Mouse (Mus musculus): ENCODE data around the gene Sema4b. TPM values are rescaled to one million over a fixed set of nuclear protein-coding genes. Genes with fewer than 3 reads are reported as not detected.

Gene Sema4b
- polyA plus RNA-seq, 1 experiment from 2014 or later: 12.9 TPM

- no peaks in the 10 kb centered on the region for H3K36me3 ChIP-seq (ENCODE audit: control insufficient read depth, insufficient read depth, low read length)
- no peak for ATAC-seq (replicated peaks; ENCODE audit: low FRiP score)
- no peak overlapping the region for H3K27ac ChIP-seq (ENCODE audit: low read depth, low read length)
- H3K4me3 ChIP-seq (ENCODE audit: low read depth, low read length): no peak overlapping the region
- DNase-seq (ENCODE audit: low spot score): no peak
- no peak overlapping the region for H3K4me2 ChIP-seq
- peaks cover 5% of the 10 kb centered on the region for H3K4me1 ChIP-seq (replicated peaks; ENCODE audit: control insufficient read depth, insufficient read depth, low read length)
- no peak overlapping the region for H3K9ac ChIP-seq (ENCODE audit: low read depth, low read length)
- H3K27me3 ChIP-seq (replicated peaks; ENCODE audit: control insufficient read depth, insufficient read depth, low read length): no peaks in the 10 kb centered on the region
- no peaks in the 10 kb centered on the region for H3K9me3 ChIP-seq (ENCODE audit: control insufficient read depth, low read length)
- WGBS: 82% methylated on average over 7 of the region's 7 CpGs
These were observed 65.8 kb downstream of the Sema4b start for GRCm38 (mm10) chr7:80252437-80252836.

GRCm38 (mm10) chr7:80252886-80253285 lies 66.2 kb downstream of the Sema4b start:
- H3K4me1 ChIP-seq (replicated peaks; ENCODE audit: control insufficient read depth, insufficient read depth, low read length): peaks cover 5% of the 10 kb centered on the region
- H3K9me3 ChIP-seq (ENCODE audit: control insufficient read depth, low read length): no peaks in the 10 kb centered on the region
- H3K4me3 ChIP-seq (ENCODE audit: low read depth, low read length): no peak overlapping the region
- H3K4me2 ChIP-seq: no peak overlapping the region
- H3K27ac ChIP-seq (ENCODE audit: low read depth, low read length): no peak overlapping the region
- 56% methylated on average over 11 of the region's 11 CpGs for WGBS
- DNase-seq (ENCODE audit: low spot score): no peak
- no peak for ATAC-seq (replicated peaks; ENCODE audit: low FRiP score)
- no peaks in the 10 kb centered on the region for H3K27me3 ChIP-seq (replicated peaks; ENCODE audit: control insufficient read depth, insufficient read depth, low read length)
- no peak overlapping the region for H3K9ac ChIP-seq (ENCODE audit: low read depth, low read length)
- H3K36me3 ChIP-seq (ENCODE audit: control insufficient read depth, insufficient read depth, low read length): no peaks in the 10 kb centered on the region

- H3K36me3 ChIP-seq (ENCODE audit: control insufficient read depth, insufficient read depth, low read length): no peaks in the 10 kb centered on the region
- no peaks in the 10 kb centered on the region for H3K9me3 ChIP-seq (ENCODE audit: control insufficient read depth, low read length)
- H3K4me2 ChIP-seq: no peak overlapping the region
- H3K9ac ChIP-seq (ENCODE audit: low read depth, low read length): no peak overlapping the region
- H3K27ac ChIP-seq (ENCODE audit: low read depth, low read length): no peak overlapping the region
- peaks cover 10% of the 10 kb centered on the region for H3K4me1 ChIP-seq (replicated peaks; ENCODE audit: control insufficient read depth, insufficient read depth, low read length)
- H3K27me3 ChIP-seq (replicated peaks; ENCODE audit: control insufficient read depth, insufficient read depth, low read length): 0 out of 2 replicates have a peak, but pooled peaks cover 3% of the 10 kb centered on the region
- DNase-seq (ENCODE audit: low spot score): no peak
- no peak overlapping the region for H3K4me3 ChIP-seq (ENCODE audit: low read depth, low read length)
- 56% methylated on average over 2 of the region's 2 CpGs for WGBS
- no peak for ATAC-seq (replicated peaks; ENCODE audit: low FRiP score)
These were observed 69.3 kb downstream of the Sema4b start for GRCm38 (mm10) chr7:80255981-80256380.

GRCm38 (mm10) chr7:80257706-80258105 lies 71.1 kb downstream of the Sema4b start:
- peaks cover 16% of the 10 kb centered on the region for H3K4me1 ChIP-seq (replicated peaks; ENCODE audit: control insufficient read depth, insufficient read depth, low read length)
- H3K27ac ChIP-seq (ENCODE audit: low read depth, low read length): no peak overlapping the region
- H3K9me3 ChIP-seq (ENCODE audit: control insufficient read depth, low read length): no peaks in the 10 kb centered on the region
- H3K9ac ChIP-seq (ENCODE audit: low read depth, low read length): no peak overlapping the region
- WGBS: 53% methylated on average over 2 of the region's 2 CpGs
- DNase-seq (ENCODE audit: low spot score): no peak
- ATAC-seq (replicated peaks; ENCODE audit: low FRiP score): no peak
- H3K36me3 ChIP-seq (ENCODE audit: control insufficient read depth, insufficient read depth, low read length): no peaks in the 10 kb centered on the region
- 0 out of 2 replicates have a peak, but pooled peaks cover 3% of the 10 kb centered on the region for H3K27me3 ChIP-seq (replicated peaks; ENCODE audit: control insufficient read depth, insufficient read depth, low read length)
- H3K4me3 ChIP-seq (ENCODE audit: low read depth, low read length): no peak overlapping the region
- H3K4me2 ChIP-seq: no peak overlapping the region

GRCm38 (mm10) chr7:80260625-80261371 lies 74.2 kb downstream of the Sema4b start, which contains the start of gene Ngrn:
TSS of gene Ngrn (plus strand) at chr7:80261215.
- Histone ChIP-seq H3K4me1 (replicated peaks; ENCODE audit: control insufficient read depth, insufficient read depth, low read length) (peaks cover 11% of the 10 kb centered on the region), H3K9me3 (ENCODE audit: control insufficient read depth, low read length) (no peaks in the 10 kb centered on the region), H3K27ac (ENCODE audit: low read depth, low read length) (peak within 1 kb of the TSS; percentile 82), H3K36me3 (ENCODE audit: control insufficient read depth, insufficient read depth, low read length) (peaks cover 11% of the 10 kb centered on the region), H3K9ac (ENCODE audit: low read depth, low read length) (peak within 1 kb of the TSS; percentile 91), H3K4me3 (ENCODE audit: low read depth, low read length) (peak within 1 kb of the TSS; percentile 91), H3K27me3 (replicated peaks; ENCODE audit: control insufficient read depth, insufficient read depth, low read length) (0 out of 2 replicates have a peak, but pooled peaks cover 3% of the 10 kb centered on the region), H3K4me2 (peak within 1 kb of the TSS; percentile 83)
- peak; percentile 89 for ATAC-seq (replicated peaks; ENCODE audit: low FRiP score)
- DNase-seq (ENCODE audit: low spot score): peak; percentile 84
- WGBS: 22% methylated on average over 40 of the region's 40 CpGs

- Histone ChIP-seq H3K4me3 (ENCODE audit: low read depth, low read length) (peak overlapping the region; percentile 91), H3K4me1 (replicated peaks; ENCODE audit: control insufficient read depth, insufficient read depth, low read length) (peaks cover 11% of the 10 kb centered on the region), H3K27me3 (replicated peaks; ENCODE audit: control insufficient read depth, insufficient read depth, low read length) (0 out of 2 replicates have a peak, but pooled peaks cover 3% of the 10 kb centered on the region), H3K9ac (ENCODE audit: low read depth, low read length) (peak overlapping the region; percentile 91), H3K9me3 (ENCODE audit: control insufficient read depth, low read length) (no peaks in the 10 kb centered on the region), H3K27ac (ENCODE audit: low read depth, low read length) (peak overlapping the region; percentile 82), H3K4me2 (peak overlapping the region; percentile 83), H3K36me3 (ENCODE audit: control insufficient read depth, insufficient read depth, low read length) (peaks cover 14% of the 10 kb centered on the region)
- DNase-seq (ENCODE audit: low spot score) (no peak), ATAC-seq (replicated peaks; ENCODE audit: low FRiP score) (peak; percentile 75)
- 1% methylated on average over 32 of the region's 32 CpGs for WGBS
These were observed 74.8 kb downstream of the Sema4b start for GRCm38 (mm10) chr7:80261372-80261990.

- Histone ChIP-seq H3K27me3 (replicated peaks; ENCODE audit: control insufficient read depth, insufficient read depth, low read length) (no peaks in the 10 kb centered on the region), H3K27ac (ENCODE audit: low read depth, low read length) (no peak overlapping the region), H3K4me1 (replicated peaks; ENCODE audit: control insufficient read depth, insufficient read depth, low read length) (peaks cover 18% of the 10 kb centered on the region), H3K9me3 (ENCODE audit: control insufficient read depth, low read length) (no peaks in the 10 kb centered on the region), H3K4me3 (ENCODE audit: low read depth, low read length) (no peak overlapping the region), H3K9ac (ENCODE audit: low read depth, low read length) (no peak overlapping the region), H3K36me3 (ENCODE audit: control insufficient read depth, insufficient read depth, low read length) (peaks cover 17% of the 10 kb centered on the region), H3K4me2 (no peak overlapping the region)
- 95% methylated on average over 12 of the region's 12 CpGs for WGBS
- ATAC-seq (replicated peaks; ENCODE audit: low FRiP score): no peak
- DNase-seq (ENCODE audit: low spot score): no peak
These were observed 78.0 kb downstream of the Sema4b start for GRCm38 (mm10) chr7:80264606-80265005.

GRCm38 (mm10) chr7:80267764-80268163 lies 81.1 kb downstream of the Sema4b start:
- 71% methylated on average over 1 of the region's 1 CpGs for WGBS
- Histone ChIP-seq H3K4me1 (replicated peaks; ENCODE audit: control insufficient read depth, insufficient read depth, low read length) (peaks cover 12% of the 10 kb centered on the region), H3K4me2 (no peak overlapping the region), H3K9ac (ENCODE audit: low read depth, low read length) (no peak overlapping the region), H3K4me3 (ENCODE audit: low read depth, low read length) (no peak overlapping the region), H3K36me3 (ENCODE audit: control insufficient read depth, insufficient read depth, low read length) (peaks cover 20% of the 10 kb centered on the region), H3K27ac (ENCODE audit: low read depth, low read length) (no peak overlapping the region), H3K9me3 (ENCODE audit: control insufficient read depth, low read length) (no peaks in the 10 kb centered on the region), H3K27me3 (replicated peaks; ENCODE audit: control insufficient read depth, insufficient read depth, low read length) (no peaks in the 10 kb centered on the region)
- DNase-seq (ENCODE audit: low spot score) (no peak), ATAC-seq (replicated peaks; ENCODE audit: low FRiP score) (no peak)
